Mouse (Mus musculus) erythroid progenitor cell, adult 5-6 weeks (primary cell): ENCODE data around the gene Ak1. TPM values are rescaled to one million over a fixed set of nuclear protein-coding genes. Genes with fewer than 3 reads are reported as not detected.

Experiments used
- ATAC-seq: replicated peaks from 2 replicates; pipeline ENCODE4 v1.8.0; 2016; ENCODE audit warnings: moderate number of reproducible peaks, mild to moderate bottlenecking, moderate TSS enrichment, inconsistent platforms; ENCODE audit not compliant: poor library complexity, low FRiP score, severe bottlenecking
- total RNA-seq, 2 experiments: library from RNA; stranded (forward) in 1 of 2; stranded (reverse) in 1 of 2; fragments of 150-400 nt in 1 of 2; fragments of 186-747, 209-891 nt in 1 of 2; gene quantifications; 2 replicates each; pipeline versions ENCODE4 v1.2.3 to v1.2.4; 2015 to 2017; ENCODE audit warnings: low replicate concordance in 2 of 2

Ak1 gene
- total RNA-seq, 2 experiments from 2014 or later, result 0.84 TPM; not detected in 1

DNA sequence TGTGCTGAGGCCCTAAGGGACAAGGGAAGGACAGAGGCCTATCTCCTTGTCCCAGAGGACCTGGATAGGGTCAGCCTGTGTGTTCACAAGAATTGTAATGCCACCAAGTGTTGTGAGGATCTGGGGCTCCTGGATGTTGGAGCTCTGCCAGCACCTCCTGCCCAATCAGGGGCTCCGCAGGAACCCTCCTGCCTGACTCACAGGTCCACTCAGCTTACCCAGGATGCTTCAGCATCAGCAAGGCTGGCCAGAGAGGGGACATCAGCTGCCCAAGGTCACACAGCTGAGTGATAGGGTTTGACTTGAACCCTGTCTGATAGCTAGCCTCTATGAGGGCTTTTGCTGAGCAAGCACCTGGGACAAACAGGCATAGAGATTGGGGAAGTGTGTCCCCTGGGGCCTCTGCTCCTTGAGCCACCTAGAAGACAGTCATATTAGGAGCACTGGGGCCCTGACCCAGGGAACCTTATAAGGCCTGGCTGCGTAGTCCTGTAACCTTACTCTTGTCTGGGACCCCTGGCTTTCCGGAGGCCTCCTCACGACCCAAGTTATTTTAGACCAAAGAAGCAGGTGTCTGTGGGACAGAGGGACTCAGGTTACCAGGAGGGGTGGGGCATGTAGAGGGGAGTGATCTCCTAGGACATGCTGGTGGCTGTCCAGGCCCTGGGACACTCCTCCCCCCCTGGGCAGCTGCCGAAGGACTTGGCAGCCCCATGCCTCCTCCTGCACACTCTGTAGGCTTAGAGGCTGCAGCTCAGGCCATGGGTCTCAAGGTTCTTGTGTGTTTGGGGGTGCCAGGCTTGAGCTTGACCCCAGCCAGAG is 4.5 kb downstream of the Ak1 start:
- ATAC-seq, result no peak

DNA sequence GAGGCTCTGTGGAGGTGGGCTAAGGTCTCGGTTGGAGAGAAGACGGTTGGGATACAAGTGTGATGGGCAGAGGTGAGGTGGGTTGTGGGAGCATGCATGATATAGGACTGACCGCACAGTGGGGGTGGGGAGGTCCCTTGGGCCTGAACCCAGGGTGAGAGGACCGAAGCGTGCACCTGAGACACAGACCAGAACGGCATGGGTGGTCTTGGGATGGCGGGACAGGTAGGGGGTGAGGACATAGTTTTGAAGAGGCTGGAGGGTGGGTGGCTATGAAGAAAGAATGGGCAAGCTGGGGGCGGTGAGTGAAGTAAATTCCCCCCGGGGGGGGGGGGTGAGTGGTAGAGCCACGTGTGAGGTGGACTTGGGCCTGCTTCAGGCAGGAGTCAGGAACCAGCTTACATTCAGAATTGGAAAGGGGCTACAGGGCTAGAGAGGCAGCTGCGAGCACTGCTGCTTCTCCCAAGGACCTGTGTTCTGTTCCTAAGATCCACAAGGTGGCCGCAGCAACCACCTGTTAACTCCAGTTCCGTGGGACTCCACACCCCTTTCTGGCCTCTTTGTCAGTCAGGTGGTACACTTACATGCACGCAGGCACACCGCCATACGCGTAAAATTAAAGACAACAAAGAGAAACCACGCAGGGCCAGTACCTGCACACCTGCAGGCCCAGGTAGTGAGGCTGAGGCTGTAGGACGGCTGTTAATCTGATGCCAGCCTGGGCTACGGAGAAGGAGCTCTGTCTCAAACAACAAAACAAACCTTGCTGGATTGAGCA is 5.9 kb downstream of the Ak1 start:
- ATAC-seq, result no peak

DNA sequence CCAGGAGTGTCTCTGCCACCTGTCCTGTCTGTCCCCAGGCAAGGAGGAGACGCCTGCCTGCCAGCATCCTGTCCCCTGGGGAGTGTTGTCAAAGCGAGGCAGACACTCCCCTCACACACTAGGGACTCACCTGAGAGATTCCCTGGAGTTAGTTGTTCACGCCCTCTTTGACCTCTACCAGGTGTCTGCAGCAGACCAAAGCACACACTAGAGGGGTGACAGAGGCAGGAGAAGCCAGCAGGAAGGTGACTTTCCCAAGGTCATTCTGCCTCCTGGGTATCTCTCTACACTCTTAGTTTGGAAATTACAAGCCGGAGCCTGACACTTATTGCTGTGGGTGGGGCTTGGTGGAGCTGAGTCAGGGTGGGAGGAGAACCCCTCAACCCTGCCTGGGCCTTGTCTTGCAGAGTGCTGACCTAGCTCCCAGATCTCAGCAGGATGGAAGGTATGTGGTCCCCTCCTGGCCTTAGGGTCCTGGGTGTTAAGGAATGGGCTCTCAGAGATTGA is 6.5 kb downstream of the Ak1 start:
- no peak for ATAC-seq

DNA sequence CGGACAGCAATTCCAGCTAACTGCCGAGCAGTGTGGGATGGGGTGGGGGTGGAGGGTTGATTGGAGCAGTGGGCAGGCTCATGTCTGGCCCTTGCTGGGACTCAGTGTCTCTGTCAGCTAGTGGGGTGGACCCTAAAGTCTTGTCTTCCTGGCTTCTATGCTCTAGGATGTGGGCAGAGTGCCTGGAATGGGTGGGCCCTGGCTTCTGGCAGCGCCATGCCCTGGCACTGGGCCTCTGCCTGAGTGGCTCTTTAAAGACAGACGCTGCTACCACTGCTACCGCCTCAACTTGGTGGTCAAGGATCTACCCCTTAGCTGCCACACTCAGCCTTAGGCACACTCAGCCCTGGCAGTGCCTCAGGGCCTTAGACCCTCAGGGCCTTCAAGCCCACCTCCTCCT is 7.2 kb downstream of the Ak1 start:
- ATAC-seq, result no peak

DNA sequence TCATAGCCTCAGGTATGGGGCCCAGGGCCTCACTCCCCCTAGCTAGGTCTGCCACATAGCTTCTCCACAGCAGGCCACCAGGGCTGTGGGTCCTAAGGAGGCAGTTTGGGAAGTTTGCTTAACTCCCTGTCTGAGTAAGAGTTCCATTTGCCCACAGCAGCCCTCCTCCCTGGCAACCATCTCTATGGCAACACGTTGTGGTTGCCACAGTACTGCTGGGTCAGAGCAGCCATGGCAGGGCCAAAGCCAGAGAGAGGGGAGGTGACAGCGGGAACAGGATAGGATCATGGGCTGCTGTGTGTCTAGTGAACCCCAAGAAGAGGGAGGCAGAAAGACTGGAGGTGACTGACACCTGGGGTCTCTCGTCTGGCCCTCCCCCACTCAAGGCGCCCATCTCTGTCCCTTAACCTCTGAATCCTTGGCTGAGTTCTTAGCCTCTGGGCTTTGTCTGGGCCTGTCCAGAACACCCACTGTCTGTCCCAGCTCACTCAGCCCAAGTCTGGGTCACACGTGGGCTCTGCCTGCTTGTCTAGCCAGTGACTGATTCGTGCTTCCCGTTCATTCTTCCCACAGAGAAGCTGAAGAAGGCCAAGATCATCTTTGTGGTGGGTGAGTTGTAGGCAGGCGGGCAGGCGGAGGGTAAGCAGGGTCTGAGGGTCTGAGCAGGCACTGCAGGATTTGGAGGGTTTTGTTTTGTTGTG is 7.9 kb downstream of the Ak1 start:
- no peak for ATAC-seq

DNA sequence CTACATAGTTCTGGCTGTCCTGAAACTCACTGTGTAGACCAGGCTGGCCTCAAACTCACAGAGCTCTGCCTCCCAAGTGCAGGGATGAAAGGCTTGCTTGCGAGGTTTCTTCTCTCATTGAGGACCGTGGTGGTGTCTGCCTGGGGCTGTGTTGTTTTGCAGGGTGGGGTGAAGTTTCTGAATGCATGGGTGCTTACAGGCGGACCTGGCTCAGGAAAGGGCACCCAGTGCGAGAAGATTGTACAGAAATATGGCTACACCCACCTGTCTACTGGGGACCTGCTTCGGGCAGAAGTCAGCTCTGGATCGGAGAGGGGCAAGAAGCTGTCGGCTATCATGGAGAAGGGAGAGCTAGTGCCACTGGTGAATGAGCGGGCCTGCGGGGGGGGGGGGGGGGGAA is 8.5 kb downstream of the Ak1 start:
- ATAC-seq, result no peak

DNA sequence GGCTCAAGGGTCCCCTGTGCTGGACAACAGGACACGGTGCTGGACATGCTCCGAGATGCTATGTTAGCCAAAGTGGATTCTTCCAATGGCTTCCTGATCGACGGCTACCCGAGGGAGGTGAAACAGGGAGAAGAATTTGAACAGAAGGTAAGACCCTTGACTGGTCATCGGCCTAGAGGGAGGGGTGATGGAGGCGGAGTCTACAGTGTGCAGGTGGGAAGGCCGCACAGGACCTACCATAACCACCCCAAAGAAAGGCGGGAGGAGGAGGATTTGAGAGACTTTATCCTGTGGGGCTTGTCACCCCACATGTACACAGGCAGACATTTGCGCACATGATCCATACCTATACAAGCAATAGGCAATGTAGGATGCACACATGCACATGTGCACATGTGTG is 9.5 kb downstream of the Ak1 start:
- ATAC-seq, result no peak

DNA sequence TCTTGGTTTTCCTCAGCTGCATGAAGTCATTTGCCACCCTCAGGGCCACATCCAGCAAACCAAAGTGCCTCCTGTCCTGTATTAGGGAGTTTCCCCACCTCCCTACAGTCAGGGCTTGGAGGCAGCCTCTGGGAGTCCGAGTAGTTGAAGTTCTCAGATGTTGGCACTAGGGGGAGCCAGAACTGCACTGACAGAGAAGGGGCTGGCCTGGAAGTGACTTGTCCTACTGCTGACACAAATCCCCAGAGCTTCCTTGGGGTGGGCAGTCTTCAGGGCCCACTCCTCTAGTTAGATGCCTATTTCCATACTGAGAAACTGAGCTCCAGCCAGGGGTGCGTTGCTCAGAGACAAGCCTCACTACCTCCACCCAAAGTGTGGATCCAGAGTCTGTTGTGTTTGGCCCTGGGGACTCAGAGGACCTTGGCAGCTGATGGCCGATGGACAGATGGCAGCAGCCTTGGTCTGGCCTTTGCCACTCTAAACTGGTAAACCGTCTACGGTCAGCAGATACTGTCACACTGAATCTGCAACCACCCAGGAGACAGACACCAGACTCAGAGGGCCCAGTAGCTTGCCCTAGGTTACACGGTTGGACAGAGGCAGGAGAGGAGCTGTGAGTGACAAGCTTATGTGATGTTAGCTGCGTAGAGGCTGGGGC is 10.3 kb downstream of the Ak1 start:
- peak; percentile 75 for ATAC-seq

DNA sequence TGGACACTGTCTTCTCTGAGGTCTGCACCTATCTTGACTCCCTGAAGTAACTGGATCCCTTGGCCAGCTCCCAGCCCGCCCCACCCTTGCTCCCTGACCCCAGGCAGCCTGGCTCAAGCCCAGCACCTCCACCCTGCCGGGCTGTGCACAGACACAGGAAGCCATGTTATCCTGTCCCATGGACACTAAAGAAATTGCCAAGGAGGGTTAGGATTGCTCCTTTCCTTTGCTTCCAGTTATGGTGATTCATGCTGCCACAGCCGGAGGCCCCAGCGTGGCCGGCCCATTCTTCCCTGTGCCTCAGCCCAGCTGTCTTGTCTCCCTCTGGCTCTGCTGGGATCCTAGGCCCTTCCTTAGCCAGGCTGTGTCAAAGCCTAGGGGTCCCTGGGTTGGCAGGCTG is 12.1 kb downstream of the Ak1 start:
- no peak for ATAC-seq

DNA sequence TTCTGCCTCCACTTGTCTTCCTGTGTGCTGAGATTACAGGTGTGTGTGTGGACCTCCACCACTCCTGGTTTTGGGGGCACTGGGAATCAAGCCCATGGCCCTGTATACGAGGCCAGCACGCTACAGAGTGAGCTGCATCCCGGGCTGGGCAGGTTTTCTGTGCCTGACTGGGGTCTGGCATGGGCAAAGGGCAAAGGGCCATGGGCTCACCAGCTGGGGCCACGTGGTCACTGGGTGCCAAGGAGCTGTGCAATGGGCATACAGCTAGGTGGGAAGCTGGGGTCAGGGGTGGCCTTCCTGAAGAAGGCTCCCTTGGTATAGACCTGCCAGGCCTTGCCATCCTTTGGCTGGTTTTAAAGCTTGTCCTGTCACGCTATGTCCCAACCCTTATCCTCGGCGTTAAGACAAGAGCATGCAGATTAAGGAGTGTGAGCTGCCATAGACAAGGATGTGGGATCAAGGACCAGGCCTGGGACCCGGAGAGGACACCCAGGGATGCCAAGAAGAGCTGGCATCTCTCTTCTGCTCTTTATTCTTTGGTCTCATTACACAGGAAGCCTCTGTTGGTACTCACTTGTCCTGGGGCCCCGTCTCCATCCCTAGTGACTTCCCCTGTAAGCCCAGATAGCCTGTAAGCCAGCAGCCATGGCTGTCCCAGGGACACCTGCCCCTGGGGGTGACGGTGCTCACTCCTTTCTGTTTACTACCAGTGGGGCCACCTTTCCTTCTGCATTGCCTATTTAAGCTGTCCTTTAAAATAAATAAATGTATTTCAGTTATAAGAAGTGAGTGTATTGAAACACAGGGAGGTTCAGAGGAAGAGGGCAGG is 12.9 kb downstream of the Ak1 start:
- ATAC-seq, result no peak

DNA sequence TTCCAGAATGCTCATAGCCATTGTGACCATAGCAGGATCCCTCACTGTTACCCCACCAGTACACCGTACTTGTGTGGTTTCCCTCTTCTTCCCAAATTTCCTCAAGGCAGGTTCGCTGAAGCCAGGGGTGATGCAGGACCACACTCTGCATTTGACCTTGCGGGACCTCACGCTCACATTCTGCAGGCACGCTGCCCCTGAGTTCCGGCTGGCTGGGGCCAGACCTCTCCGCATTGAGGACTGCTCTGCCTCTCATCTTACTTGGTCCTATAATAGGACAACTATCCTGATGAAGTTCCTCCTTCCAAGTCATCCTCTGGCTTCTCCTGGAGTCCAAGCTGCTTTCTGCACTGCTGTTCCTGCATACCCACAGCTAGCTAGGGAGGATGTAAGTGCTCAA is 15.1 kb downstream of the Ak1 start:
- ATAC-seq, result no peak

DNA sequence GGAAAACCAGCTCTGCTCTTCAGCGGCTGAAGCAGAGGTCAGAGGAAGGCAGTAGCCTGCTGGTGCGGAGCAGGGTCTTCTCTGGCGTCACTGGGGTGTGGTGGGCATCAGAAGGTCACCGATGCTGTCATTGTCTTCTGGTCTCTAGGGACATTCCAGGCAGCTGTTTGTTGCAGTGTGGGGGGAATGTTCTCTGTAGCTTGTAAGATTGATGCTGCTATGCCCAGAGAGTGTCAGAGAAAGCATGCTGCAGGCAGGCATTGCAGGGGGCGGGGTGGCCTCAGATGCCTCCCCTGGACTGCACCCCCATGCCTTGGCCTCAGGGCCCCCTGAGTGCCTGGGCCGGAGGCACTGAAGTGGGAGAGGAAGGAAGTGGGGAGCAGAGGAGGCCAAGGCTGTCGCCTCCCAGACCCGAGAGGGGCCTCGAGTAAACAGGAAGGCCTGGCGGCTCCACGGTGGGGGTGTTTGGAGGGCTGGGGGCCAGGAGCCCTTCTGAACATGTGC is 16.3 kb downstream of the Ak1 start:
- no peak for ATAC-seq

DNA sequence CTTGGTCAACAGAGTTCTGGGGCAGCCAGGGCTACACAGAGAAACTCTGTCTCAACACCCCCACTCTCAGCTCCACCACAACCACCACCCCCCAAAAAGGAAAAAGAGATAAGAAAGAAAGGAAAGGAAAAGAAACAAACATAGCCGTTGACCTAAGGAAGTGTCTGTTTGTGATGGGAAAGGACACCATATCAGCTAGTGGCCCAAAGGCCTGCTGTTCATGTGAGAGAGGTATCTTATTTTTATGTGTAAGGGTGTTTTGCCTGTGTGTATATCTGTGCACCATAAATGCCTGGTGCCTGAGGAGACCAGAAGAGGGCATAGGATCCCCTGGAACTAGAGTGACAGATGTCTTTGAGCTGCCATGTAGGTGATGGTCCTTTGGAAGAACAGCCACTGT is 18.1 kb downstream of the Ak1 start:
- no peak for ATAC-seq

DNA sequence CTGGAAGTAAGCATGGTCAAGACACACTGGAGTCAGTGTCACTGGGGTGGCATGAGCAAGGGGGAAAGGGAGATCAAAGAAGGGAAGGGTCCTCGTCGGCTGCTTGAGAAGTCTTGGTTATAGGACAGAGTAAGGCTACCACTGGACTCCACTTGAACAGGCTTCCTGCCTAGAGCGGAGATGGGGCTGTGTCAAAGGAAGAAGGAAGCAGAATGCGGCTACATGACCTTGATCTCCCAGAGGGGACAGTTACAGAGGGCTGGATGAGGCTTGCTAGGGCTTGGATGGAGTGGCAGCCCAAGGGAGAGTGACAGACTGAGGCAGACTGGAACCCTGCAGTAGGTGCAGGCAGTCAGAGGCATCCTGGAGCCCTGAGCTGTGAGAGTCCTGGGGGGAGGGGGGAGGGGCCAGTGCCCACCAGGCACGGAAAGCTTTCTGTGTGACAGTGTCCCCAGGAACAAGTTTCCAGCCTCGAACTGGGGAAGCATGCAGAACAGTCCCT is 19.0 kb downstream of the Ak1 start:
- no peak for ATAC-seq

DNA sequence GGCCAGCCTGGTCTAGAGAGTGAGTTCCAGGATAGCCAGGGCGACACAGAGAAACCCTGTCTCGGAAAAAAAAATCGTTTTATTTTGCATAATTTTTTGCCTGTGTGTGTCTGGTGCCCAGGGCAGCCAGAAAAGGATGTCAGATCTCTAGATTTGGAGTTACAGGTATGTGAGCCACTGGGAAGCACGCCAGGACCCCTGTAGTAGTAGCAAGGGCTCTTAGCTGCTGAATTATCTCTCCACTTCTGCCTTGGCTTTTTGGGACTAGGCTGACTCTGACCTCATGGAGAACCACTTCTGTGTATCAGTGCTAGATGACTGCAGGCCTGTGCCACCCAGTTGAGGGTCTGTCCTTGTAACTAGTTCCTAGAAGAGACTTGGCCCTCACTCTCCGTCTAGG is 20.3 kb downstream of the Ak1 start:
- no peak for ATAC-seq

DNA sequence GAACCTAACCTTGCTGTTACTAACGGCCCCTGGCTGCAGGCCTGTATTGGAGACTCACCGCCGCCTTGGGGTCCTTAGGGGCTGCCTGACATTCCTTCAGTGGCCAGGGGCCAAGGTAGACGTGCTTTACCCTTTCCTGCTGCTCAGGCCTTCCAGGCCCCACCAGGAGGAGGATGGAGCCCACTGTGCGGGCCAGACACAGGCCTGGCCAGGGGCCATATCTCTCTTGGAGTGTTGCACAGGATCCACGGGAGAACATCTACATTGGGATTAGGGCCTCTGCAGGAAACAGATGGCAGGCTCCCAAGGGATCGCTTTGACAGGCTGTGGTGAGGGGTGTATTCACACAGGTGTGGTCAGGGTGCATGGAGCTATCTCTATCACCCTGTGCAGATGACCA is 21.3 kb downstream of the Ak1 start:
- ATAC-seq, result no peak

DNA sequence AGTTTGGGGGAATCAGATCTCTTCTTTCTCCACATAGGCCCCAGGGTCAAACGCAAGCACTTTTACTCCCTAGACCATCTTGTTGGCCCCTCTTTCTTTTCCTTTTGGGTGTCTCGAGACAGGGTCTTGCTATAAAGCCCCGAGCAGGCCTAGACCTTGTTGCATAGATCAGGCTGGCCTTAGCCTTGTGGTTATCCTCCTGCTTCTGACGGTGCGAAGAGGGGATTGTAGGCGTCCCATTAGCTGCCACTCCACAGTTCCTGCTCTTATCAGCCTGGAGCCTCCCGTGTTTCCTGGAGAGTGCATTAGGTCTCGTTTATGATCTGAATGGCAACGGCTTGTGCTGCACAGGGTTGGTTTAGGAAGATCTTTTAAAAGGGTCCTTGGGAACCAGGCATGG is 22.5 kb downstream of the Ak1 start:
- ATAC-seq, result no peak

DNA sequence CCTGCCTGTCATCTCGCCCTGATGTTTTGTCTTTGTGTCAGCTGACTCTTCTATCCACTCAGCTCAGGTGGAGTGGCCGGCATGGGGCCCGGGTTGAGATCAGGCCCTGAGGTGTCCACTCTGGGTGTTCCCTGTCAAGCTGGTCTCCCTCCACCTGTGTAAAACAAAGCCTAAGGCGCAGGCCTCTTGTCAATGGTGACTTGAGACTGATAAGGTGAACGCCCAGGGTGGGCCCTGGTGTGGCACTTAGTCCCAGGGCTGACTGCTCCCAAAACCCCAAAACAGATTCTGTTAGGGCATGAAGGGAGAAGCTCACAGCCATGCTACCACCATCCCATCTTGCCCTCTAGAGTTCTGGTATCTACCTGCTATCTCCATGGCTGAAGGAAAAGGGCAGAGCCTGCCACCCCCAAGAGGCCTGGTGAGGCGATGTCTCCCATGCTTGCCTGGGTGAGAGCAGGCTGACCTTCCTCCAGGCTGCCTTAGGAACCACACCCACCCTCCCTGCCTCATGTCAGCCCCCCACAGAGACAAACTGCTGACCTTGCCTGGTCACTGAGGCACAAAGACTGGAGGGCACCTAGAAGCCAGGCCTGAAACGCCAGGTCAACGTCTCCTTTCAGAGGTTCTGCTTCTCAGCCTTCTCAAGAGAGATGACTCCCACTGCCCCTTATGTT is 23.4 kb downstream of the Ak1 start:
- no peak; the same call in 1 of the 2 replicates for ATAC-seq
